Mouse (Mus musculus) monocyte, adult 2 months (primary cell): ENCODE data around the gene Macf1.
"Not testable (repeated sequence)": the region's sequence is repeated elsewhere in the genome, so short reads cannot be mapped to it uniquely, and the experiment has no call there.

Source experiments
- DNase-seq, 2 experiments: peaks; one replicate each; pipeline ENCODE4 v3.0.0; 2022; ENCODE audit warnings: low spot score in 2 of 2, low read depth in 1 of 2

Gene Macf1

DNA sequence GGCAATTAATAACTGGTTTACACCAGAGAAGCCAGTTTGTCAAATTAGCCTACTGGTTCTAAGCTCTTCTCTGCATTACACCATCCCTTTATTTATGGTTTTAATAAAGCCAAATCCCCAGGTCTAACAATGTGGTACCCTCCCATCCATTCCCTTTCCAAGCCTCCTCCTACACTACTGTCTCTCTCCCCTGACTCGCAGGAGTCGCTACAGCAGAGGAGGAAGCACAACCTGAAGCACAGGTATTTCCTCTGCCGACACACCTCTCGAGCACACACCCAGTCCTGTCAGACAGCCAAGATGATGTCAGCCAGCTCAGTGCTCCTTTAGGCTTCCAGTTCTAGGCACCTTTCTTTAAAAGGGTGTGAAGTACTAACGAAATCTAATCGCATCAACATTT, 47.0 kb downstream of the Macf1 start:
- no peak for DNase-seq

DNA sequence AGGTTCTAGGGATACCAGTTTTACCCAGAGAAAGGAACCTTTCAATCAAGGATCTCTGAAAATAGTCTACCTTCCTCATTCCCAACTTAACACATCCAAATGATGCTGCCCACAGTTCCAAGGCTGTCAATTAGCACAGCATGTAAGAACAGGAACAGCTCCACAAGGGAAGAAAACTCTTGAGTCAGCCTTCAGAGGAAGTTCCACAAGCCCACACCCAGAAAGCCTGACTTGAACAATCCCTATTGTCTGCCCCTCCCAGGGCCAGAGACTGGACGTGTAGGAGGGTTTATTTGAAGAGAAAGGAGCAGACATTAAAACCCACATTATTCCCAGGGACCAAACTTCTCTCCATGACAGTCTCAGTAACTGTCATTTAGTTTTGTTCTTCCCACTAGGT, 48.7 kb downstream of the Macf1 start:
- DNase-seq, result peak in 1 of 2 experiments; percentile 5

DNA sequence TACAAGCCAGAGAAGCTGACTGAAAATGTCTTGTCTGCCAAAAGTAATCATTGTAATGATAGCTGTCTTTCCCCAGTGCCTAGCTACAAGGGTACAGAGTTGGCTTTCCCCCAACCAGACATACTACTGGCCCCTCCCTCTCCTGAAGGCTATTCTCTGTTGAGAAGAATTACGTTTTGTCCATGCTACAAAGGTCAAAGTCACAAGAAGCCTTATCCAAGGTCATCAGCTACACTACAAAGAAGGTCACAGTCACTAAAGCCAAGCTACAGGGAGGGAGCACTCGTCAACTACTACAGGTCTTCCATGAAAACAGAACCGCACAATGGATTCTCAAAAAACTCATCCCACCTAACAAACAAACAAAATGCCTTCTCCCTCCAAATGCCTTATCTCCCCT, 49.7 kb downstream of the Macf1 start:
- DNase-seq, result no peak

DNA sequence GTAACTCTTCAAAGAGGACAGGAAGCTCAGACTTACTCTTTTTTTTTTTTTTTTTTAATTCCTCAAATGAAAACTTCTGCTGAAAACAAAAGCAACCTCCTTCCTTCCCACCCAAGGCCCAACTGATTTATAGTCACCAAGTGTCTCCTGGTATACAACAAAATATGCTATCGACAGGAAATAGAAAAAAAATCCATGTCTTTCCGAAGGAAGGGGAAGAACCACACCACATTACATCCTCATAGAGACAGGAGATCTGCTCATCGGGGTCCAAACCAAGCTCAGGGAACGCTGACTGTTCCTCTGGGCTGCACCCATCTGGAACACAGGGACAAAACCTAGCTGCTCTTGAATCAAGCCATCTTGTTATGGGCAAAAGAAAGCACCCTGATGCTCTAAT, 50.3 kb downstream of the Macf1 start:
- no peak for DNase-seq

DNA sequence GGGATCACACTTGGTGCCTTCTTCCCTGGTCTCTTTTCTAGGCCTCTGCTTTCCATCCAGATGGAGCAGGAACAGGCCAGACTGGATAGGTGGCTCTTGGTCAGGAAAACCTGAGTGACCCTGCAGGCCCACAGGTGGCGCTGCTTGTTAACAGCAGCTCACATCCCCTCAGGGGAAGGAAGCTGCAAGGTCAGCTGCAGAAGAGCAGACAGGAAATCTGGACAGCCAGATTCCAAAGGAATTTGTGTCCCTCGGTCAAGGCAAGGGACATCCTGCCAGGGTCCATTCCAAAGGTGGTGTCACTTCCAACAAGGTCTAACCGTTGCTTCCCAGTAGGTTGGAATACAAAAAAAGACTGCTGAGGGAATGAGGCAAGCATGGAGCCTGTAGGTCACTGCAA, 50.8 kb downstream of the Macf1 start:
- DNase-seq, result no peak

DNA sequence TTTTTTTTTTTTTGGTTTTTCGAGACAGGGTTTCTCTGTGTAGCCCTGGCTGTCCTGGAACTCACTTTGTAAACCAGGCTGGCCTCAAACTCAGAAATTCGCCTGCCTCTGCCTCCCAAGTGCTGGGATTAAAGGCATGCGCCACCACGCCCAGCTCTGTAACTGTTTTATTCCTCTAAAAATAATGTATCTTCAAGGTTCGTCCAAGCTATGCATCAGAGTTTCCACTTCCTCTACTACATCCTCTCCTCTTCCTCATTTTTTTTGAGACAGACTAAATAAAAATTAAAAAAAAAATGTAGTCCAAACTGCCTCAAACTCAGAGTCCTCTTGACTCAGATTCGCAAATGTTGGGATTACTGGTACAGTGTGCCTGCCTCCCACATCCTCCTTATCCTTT, 52.0 kb downstream of the Macf1 start:
- DNase-seq, result not testable (repeated sequence)

DNA sequence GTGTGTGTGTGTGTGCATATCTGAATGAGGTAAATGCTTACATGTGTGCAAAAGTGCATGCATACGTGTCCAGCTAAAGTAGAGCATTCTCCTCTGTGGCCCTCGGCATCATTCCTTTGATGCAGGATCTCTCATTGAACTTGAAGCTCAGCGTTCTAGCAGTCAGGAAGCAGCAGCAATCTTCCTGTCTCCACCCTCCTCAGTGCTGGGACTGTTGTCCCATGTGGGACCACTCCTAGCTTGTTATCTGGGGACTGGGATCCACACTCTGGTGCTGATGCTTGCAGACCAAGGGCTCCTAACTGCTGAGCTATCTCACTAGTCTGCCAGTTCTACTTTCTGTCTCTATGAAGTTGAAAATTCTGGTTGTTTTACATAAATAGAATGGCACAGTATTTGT, 52.5 kb downstream of the Macf1 start:
- DNase-seq, result no peak

DNA sequence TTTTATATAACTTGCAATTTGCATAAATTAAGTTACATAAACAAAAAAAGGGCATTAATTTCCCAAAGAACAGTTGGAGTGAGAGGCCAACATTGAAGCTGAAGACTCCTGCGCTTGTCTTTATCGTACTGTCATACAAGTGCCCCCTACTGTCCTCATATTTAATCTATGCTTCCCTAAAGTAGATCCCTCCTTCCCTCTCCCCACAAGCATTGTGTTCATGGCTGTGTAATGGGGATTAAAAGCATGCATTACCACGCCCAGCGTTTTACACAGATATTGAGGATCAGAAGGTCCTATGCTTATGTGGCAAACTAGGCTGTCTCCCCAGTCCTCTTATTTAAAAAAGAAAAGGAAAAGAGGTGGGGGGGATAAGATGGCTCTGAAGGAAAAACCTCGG, 56.5 kb downstream of the Macf1 start:
- no peak for DNase-seq

DNA sequence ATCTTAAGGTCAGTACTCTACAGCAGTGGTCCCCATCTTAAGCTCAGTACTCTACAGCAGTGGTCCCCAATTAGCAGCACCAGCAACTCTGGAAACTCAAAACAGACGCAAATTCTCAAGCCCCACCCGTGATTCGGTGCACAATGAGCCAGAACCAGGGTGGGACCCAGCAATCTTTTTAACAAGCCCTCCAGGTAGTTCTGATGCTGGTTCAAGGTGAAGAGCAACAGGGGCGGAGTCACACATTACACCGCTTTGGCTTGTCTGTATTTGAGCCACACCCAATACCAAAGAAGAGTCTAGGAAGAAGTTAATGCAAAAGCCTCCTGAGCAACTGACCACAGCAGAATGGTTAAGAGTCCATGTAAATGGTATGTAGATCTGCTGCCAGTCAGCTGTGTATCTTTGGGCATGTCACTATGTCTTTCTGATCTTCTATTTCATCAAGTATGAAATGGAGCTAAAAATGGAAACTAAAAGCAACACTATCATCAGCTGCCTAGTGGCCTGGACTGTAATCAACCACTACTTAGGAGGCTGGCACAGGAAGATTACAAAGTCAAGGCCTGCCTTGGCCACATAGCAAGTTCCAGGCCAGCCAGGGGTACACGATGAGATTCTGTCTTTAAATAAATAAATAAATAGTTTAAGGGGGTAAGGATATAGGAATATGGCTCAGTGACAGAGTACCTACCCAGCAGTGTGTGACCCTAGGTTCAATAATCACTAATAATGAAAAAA, 58.7 kb downstream of the Macf1 start:
- DNase-seq, result no peak

DNA sequence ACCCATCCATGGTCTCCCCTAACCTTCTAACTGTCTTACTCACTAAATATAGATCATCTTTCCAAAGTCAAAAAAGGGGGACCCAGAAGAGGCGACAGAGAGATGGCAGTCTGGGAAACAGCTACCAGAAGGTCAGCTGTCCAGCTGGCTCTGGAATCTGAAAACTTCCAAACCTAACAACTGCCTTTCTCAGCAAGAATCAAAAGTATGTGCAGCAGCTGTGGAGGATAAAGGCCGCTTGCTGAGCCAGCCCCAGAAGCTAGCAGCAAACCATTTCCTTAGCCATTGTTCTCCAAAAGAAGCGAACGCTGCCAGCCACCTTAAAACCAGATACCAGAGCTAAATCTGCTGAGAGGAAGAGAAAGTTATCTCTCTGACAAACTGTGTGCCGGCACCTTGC, 59.7 kb downstream of the Macf1 start:
- DNase-seq, result no peak

DNA sequence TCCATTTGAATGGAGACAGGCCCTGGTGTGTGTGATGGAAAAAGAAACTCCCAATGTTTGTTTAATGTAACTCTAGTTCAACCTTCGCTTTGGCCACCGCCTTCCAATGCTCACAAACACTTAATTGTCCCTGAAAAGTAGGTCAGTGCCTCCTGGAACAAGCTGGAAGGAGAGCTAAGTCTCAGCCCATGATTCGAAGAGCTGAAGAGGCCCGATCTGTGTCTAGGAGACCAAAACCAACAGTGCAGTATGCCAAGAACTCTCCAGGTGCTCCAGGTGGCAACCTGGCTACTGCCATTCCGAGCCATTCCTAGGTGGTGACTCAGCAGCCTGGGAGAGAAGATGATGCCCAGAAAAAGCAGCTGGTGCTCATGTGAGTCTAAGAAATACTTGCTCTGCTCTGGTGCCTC, 60.4 kb downstream of the Macf1 start:
- no peak for DNase-seq

DNA sequence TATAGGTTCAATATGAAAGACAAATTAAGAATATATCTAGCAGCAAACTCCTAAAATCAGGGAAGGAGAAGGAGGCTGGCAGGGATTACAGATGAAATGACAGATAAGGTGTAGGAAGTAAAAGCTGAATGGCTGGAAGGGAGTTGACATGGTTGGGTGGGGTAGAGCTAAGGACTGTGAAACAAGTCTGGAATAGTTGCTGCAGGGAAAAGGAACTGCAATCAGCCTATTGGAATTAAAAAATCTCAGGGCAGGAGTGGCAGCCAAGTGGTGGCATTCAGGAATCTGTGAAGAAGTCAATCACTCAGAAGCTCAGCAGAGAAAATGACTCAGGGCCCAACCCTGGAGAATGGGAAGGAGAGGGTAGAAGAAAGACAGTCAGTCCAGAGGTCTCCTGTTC, 62.4 kb downstream of the Macf1 start:
- no peak for DNase-seq

DNA sequence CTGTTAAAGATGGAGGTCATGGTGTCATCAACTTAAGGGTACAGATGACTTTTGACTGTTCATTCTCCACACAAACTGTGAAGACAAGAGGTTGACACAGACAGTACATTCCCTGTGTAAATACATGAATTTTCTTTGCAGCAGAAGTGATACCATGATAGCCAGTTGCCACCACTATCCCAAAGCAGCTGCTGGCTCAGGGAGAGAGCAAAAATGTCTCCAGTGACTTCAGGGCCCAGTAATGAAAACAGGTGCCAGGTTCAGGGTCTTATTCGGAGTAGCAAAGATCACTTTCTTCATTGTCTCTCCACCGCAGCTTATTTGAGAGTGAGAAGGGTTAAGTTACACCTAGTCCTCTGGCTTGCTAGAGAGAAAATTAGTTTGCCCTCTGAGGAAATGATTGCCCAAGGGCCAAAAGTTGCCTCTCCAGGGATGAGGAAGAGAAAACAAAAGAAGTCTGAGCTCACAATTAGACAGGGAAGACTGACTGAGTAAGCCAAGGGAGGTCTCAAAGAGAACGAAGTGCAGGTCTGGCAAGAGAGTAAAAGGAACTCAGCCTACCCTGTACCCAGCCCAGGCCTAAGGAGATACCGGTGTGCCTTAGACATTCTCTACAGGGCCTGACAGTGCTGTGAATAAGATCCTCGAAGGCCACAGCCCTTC, 66.3 kb downstream of the Macf1 start:
- peak in 1 of 2 experiments; percentile 8 for DNase-seq

DNA sequence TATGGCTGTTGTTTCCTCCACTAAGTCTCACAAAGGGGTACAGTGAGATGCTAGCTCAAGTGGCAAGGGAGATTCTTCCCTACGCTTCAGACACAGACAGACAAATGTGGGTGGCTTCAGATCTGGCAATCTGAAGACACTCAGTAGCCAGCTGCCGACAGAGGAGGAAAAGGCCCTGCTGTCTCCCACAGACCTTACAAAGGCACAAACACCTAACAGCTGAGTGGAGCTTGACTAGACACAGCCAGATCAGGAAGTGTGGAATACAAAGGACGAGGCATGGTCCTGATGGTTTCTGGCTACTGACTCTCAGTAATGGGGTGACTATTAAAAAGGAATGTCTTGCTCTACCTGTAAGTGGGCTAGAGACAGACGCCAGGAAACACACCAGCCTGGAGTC, 67.2 kb downstream of the Macf1 start:
- DNase-seq, result no peak

DNA sequence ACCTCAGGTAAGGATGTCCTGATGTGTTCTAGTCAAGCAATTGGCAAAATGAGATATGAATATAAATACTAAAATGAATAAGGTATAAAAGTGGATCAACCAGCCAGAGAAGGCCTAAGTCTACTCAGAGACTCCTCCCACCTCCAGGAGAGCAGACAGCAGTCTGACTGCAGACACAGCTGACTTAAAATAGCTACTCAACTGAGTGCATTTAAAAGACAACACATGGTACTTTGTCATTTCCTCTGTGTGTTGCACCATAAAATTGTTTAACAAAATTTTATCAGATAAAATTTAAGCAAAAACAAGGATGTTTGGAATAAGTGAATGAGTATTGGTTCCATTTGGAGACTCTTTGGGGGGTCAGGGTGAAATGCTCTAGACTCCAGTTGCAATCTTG, 67.7 kb downstream of the Macf1 start:
- DNase-seq, result no peak

DNA sequence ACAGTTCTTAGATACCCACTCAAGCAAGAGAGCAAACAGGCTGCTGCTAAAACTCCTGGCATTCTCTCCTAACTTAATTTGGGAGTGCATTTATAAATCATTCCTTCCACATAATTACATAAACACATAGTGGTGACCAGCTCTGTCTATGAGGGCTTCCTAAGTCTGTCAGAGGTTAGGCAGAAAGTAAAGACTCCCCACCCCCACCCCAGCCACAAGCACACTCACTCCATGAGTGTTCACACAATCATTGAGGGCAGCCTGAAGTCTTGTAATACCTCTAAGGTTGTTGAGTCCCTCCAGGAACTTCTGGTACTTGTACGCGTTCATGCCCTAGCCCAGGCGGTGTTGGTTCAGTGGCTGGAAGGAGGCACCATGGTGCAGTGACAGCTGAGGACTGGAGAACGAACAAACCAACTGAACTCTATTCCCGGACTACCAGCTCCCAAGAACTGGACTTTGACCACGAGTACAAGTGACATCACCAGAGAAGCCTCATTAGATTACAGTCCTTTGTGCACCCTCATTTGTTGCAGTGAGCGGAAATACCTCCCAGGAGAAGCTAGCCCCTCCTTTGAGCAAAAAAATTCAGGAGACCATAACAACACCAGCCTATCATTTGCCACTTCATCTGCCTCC, 70.7 kb downstream of the Macf1 start:
- no peak for DNase-seq

DNA sequence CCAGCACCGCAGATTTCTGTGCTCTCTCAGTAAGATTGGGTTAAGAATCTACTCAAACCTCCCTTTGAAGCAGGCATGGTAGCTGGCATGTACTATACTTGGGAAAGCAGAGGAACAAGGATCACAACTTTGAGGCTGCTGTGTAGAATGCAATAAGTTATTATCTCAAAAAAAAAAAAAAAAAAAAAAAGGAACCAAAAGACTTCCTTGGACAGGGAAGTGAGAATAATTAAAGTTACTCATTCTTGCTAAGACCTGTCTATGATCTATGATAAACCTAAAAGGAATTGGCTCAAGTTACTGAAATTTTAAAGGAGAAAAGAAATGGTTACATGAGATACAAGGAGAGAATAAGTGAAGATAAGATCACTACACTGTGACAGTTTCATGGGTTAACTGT, 72.2 kb downstream of the Macf1 start:
- no peak for DNase-seq

DNA sequence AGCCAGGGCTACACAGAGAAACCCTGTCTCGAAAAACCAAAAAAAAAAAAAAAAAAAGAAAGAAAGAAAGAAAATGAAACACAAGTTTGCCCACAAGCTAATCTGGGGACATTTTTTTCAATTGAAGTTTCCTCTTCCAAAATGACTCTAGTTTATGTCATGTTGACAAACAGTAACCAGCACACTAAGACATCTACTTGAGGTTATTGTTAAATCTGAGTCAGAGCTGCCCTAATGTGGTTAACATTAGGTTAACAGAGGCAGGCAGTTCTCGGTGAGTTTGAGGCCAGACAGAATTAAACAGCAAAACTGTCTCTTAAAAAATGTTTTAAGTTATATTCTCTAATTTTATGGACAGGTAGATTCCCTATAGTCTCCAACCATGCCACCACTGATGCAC, 72.9 kb downstream of the Macf1 start:
- DNase-seq, result no peak

DNA sequence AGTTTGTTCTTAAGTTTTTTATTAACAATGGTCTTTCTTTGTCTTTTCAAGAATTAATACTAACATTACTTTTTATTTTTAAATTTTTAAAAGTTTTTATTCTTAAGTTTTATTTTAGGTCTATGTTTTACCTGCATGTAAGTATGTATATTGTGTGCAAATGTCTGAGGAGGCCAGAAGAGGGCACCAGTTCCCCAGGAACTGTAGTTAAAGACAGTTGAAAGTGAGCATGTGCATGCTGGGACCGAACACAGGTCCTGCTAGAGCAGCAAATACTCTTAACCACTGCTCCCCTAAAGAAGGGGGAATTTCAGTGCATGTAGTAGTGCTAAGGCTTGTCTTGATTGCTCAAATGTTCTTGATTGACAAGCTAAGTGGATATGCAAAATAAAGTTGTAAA, 77.0 kb downstream of the Macf1 start:
- no peak for DNase-seq

DNA sequence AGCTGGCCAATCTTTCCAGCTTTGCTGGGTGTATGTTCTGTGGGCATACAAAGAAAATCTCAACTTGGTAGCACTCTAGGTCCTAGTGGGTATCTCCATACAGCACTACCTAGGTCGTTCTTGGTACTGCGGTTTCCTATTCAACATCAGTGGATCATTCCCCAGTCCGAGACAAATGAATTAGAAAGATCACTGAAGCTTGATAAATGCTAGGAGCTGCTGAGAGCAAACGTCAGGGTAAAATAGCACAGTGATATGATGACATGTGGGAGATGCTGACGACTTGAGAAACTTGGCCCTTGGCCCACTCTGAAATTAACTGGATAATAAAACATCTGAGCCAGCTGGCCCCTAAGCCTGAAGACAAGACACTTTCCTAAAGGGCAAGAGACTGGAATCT, 78.2 kb downstream of the Macf1 start:
- DNase-seq, result no peak

DNA sequence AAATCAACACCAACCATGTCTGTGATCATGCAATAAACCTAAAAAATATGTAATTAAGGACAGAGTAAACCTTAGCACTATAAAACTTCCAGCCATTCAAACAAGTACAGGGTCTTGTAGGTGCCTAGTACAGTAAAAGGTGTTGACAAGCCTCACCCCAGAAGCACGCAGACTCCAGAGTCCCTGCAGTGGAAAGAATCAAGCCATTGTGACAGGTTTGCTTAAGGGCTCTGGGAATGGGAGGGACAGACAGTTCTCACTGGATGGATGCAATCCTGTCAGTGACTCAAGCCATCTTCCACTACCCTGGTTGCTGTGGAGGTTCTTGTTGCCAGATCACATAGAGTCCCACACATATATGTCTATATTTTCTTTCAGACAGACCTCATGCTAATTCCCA, 78.9 kb downstream of the Macf1 start:
- no peak for DNase-seq

DNA sequence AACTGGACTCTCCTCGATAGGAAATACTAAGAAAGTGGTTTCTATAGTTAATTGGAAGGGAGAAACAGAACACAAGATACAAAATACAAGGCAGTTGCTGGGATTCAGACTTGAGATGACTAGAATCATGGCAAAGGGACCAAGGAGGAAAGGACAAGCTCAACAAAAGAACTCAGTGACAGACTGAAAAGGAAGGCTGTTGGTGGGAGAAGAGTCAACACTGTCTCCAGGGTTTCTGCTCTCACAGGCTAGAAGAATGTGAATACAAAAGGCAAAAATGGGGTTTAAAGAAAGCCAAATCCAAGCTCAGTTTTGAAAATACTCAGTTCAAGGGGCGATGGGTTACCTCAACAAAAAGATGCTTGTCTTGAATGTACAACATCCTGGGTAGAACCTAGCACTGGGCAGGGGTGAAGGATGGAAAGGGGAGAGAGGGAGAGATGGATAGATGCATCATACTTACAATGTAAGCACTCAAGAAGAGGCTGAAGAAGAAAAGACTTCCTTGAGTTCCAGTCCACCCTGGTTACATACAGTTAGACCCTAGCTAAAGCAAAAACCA, 81.4 kb downstream of the Macf1 start:
- DNase-seq, result no peak
